Mouse (Mus musculus): Measurements from ENCODE around the gene Etl4.
A peak's percentile ranks its signal among the peaks of the same experiment; 100 is the strongest.

GRCm38 (mm10) chr2:20492125-20492524 lies 582.5 kb downstream of the Etl4 start:
- TF ChIP-seq CTCF (IDR thresholded peaks at IDR 0.05; ENCODE audit: low read depth) (peak; percentile 24; the same call in 1 of the 2 replicates), EP300 (IDR thresholded peaks at IDR 0.05; ENCODE audit: low read depth) (no peak)

All from heart, postnatal 0 days (tissue).